Mouse (Mus musculus) limb, embryonic 15.5 days (tissue): ENCODE data around the gene Myom1. TPM values are rescaled to one million over a fixed set of nuclear protein-coding genes. Genes with fewer than 3 reads are reported as not detected.

Experiments used
- ATAC-seq: fragments of 200-750 bp; cut with Nextera tagmentation; 2 replicates; pipeline ENCODE4 v1.8.0; 2017; ENCODE audit warnings: low read depth, moderate TSS enrichment; ENCODE audit not compliant: insufficient number of reproducible peaks, low FRiP score, low TSS enrichment
- H3K27ac ChIP-seq: fragments of 300-500 bp; sonication (generic); 2 replicates; pipeline ENCODE4 v1.5.1; 2015; ENCODE audit warnings: moderate library complexity, mild to moderate bottlenecking, inconsistent platforms
- H3K27me3 ChIP-seq: fragments of 300-500 bp; sonication (generic); 2 replicates; pipeline ENCODE4 v1.6.1; 2015; ENCODE audit warnings: inconsistent platforms
- H3K36me3 ChIP-seq: fragments of 300-500 bp; sonication (generic); 2 replicates; pipeline ENCODE4 v1.6.1; 2015; ENCODE audit warnings: inconsistent platforms
- H3K4me1 ChIP-seq: fragments of 300-500 bp; sonication (generic); 2 replicates; pipeline ENCODE4 v1.6.1; 2015; ENCODE audit warnings: inconsistent platforms
- H3K4me2 ChIP-seq: fragments of 300-500 bp; sonication (generic); 2 replicates; pipeline ENCODE4 v1.6.1; 2015; ENCODE audit warnings: mild to moderate bottlenecking, inconsistent platforms
- H3K4me3 ChIP-seq: fragments of 300-500 bp; sonication (generic); 2 replicates; pipeline ENCODE4 v1.5.1; 2015; ENCODE audit warnings: mild to moderate bottlenecking, inconsistent platforms
- H3K9ac ChIP-seq: fragments of 300-500 bp; sonication (generic); 2 replicates; pipeline ENCODE4 v1.6.1; 2015; ENCODE audit warnings: inconsistent platforms
- H3K9me3 ChIP-seq: fragments of 300-500 bp; sonication (generic); 2 replicates; pipeline ENCODE4 v1.6.1; 2016; ENCODE audit warnings: inconsistent platforms
- WGBS: fragments of 180-500 bp; shearing (Covaris S2); methylation state at CpG from one replicate; pipeline ENCODE4 v1.1.7; 2015; 5-methylcytosine and 5-hydroxymethylcytosine counted together
- polyA plus RNA-seq: library from polyadenylated mRNA; unstranded; fragments of >200 nt; fragmentation: Nextera tagmentation; extraction: Ambion mirVana; gene quantifications from 2 replicates; pipeline ENCODE4 v1.2.1, GENCODE M21; 2015

Myom1 gene
- polyA plus RNA-seq, 1 experiment from 2014 or later = 18.3 TPM

DNA sequence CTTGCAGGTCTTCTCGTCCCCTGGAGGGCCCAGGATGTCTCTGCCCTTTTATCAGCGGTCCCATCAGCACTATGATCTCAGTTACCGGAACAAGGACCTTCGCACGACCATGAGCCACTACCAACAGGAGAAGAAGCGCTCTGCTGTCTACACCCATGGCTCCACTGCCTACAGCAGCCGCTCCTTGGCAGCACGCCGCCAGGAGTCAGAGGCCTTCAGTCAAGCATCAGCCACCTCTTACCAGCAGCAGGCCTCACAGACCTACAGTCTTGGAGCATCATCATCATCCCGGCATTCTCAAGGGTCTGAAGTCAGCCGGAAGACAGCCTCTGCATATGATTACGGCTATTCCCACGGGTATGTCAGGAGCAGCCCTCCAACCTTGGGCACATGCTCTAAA lies 20.4 kb downstream of the Myom1 start:
- no peaks in the 10 kb centered on the region for H3K36me3 ChIP-seq
- peaks cover 8% of the 10 kb centered on the region for H3K4me1 ChIP-seq
- no peaks in the 10 kb centered on the region for H3K9me3 ChIP-seq
- H3K27me3 ChIP-seq = no peaks in the 10 kb centered on the region
- no peak for ATAC-seq
- 90% methylated on average over 13 of the region's 13 CpGs for WGBS
- no peak overlapping the region for H3K27ac ChIP-seq
- no peak overlapping the region for H3K9ac ChIP-seq
- no peak overlapping the region for H3K4me2 ChIP-seq
- no peak overlapping the region for H3K4me3 ChIP-seq

DNA sequence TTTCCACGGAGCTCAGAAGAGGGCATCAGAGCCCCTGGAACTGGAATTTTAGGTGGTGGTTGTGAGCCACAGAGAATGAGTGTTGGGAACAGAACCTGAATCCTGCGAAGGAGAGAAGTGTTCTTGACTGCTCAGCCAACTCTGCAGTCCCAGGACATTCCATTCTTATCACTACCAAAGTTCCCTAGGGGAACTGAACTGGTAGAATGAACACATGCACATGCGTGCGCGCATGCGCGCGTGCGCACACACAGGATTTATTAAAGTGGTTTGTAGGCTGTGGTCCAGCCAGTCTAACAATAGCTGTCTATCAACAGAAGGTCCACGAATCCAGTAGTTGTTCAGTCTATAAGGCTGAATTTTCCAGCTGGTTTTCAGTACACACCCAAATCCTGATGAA lies 21.6 kb downstream of the Myom1 start:
- H3K9ac ChIP-seq = no peak overlapping the region
- no peaks in the 10 kb centered on the region for H3K27me3 ChIP-seq
- H3K27ac ChIP-seq = no peak overlapping the region
- WGBS = 90% methylated on average over 10 of the region's 10 CpGs
- H3K4me1 ChIP-seq = peaks cover 8% of the 10 kb centered on the region
- no peaks in the 10 kb centered on the region for H3K9me3 ChIP-seq
- H3K36me3 ChIP-seq = no peaks in the 10 kb centered on the region
- no peak overlapping the region for H3K4me3 ChIP-seq
- H3K4me2 ChIP-seq = no peak overlapping the region
- no peak for ATAC-seq

DNA sequence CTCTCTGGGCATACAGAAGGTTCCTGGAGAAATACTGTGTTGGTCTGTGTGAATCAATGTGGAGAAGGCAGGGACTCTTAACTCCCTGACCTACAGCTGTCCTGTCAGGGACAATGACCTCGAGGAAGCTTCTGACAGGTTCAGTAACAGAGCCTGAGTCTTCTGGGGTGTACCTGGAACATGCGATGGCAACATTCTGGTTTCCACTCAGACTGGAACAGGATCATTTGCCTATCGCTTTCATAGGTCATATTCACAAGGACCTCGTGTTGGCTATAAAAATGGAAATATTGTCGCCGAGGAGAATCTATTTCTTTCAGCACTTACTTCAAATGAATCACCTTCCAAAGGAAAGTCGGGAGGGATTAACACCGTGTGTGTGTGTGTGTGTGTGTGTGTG lies 23.5 kb downstream of the Myom1 start:
- H3K4me3 ChIP-seq = no peak overlapping the region
- H3K9me3 ChIP-seq = no peaks in the 10 kb centered on the region
- H3K27ac ChIP-seq = no peak overlapping the region
- H3K27me3 ChIP-seq = no peaks in the 10 kb centered on the region
- no peak overlapping the region for H3K4me2 ChIP-seq
- H3K4me1 ChIP-seq = peaks cover 3% of the 10 kb centered on the region
- H3K9ac ChIP-seq = no peak overlapping the region
- 76% methylated on average over 8 of the region's 8 CpGs for WGBS
- no peaks in the 10 kb centered on the region for H3K36me3 ChIP-seq
- ATAC-seq = no peak

DNA sequence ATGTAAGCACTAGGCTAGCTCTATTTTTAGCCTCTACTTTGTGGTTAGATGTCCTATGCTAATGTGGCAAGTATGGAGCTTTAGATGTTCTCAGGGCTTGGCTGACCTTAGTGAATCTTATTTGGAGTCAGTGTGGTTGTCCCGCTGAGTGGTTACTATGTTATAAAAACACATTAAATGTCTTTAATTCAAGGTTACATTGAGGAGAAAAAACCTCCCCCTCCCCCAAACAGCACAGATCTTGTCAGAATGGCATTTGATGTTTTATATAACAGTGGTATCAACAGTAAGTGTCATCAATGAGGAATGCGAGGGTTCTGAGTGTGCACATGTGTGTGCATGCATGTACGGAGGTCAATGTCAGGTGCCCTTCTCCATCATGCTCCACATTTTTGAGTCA lies 24.8 kb downstream of the Myom1 start:
- no peak overlapping the region for H3K4me2 ChIP-seq
- H3K9ac ChIP-seq = no peak overlapping the region
- no peak overlapping the region for H3K27ac ChIP-seq
- H3K4me3 ChIP-seq = no peak overlapping the region
- no peaks in the 10 kb centered on the region for H3K27me3 ChIP-seq
- 83% methylated on average over 3 of the region's 3 CpGs for WGBS
- H3K4me1 ChIP-seq = peaks cover 3% of the 10 kb centered on the region
- H3K9me3 ChIP-seq = no peaks in the 10 kb centered on the region
- no peak for ATAC-seq
- H3K36me3 ChIP-seq = no peaks in the 10 kb centered on the region

DNA sequence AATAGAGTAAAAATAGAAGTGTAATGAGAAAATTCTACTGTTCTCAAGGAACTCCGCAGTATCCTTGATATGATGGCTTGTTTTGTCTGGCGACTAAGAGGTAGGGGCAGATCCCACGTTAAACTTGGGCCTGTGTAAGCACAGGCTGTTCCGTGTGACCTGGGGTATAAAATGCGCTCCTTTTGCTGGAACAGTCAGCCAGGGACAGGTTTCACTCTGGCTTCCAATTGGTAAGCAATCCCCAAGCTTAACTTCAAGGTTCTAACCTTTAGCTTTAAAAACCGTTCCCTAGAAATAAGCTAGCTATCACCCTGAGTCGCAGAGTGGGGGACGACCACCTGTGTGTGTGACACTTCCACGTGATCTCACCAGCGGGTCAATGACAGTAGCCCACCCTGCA lies 30.3 kb downstream of the Myom1 start:
- 78% methylated on average over 10 of the region's 10 CpGs for WGBS
- Histone ChIP-seq H3K9me3 (no peaks in the 10 kb centered on the region), H3K4me3 (no peak overlapping the region), H3K9ac (no peak overlapping the region), H3K4me1 (no peaks in the 10 kb centered on the region), H3K36me3 (no peaks in the 10 kb centered on the region), H3K27me3 (no peaks in the 10 kb centered on the region), H3K4me2 (no peak overlapping the region), H3K27ac (no peak overlapping the region)
- no peak for ATAC-seq

DNA sequence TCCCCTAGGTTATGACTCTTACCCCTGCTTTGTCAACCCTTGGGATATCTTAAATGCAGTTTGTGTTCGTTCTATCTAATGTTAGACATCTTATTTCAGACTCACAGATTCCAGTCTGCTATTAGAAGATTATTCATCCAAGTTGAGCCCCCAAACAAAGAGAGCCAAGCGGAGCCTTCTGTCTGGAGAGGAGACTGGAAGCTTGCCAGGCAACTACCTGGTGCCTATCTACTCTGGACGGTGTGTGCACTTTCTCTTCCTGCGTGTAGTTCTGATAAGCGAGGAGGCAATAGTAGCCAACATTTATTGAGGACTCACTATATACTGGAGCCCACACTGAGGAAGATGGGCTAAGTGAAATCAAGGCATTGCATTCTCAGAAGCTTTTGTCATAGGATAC lies 32.0 kb downstream of the Myom1 start:
- Histone ChIP-seq H3K4me3 (no peak overlapping the region), H3K27ac (no peak overlapping the region), H3K4me2 (no peak overlapping the region), H3K9ac (no peak overlapping the region), H3K27me3 (no peaks in the 10 kb centered on the region), H3K4me1 (no peaks in the 10 kb centered on the region), H3K9me3 (no peaks in the 10 kb centered on the region), H3K36me3 (no peaks in the 10 kb centered on the region)
- no peak for ATAC-seq
- 77% methylated on average over 5 of the region's 5 CpGs for whole genome bisulfite sequencing

DNA sequence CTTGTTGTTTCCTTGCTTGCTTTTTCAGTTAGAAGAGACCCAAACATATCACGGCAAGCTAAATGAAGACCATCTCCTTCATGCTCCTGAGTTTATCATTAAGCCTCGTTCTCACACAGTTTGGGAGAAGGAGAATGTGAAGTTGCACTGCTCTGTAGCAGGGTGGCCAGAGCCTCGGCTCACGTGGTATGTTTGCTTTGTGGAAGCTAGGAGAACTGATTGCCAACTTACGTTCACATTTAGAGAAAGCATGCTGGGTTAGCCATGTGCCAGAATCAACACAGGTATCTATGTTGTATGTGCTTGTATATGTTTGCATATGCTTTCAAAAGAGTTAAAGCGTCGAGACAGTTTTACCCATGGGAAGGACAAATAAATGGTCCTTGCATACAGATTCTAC lies 34.8 kb downstream of the Myom1 start:
- WGBS = 79% methylated on average over 7 of the region's 7 CpGs

DNA sequence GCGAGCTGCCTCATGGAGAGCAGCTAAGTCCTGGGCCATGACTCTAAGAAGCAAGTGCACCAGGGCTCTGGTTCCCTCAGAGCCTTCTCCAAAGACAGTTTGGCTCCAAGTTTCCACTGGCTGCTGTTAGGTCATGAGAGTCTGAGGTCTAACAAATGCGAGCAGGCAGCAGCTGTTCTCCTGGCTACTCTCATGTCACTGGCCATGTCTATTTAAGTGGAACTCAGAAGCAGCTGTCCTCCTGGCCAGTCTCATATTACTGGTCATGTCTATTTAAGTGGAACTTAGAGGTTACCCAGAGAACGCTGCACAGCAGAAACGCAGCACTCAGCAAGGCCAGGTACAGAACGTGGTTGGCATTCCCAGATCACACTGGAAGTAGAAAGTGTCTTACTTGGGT lies 36.4 kb downstream of the Myom1 start:
- WGBS = 55% methylated on average over 5 of the region's 5 CpGs
- peak overlapping the region; percentile 7; the same call in 1 of the 2 replicates for H3K27ac ChIP-seq
- H3K9ac ChIP-seq = no peak overlapping the region
- no peak overlapping the region for H3K4me3 ChIP-seq
- H3K4me1 ChIP-seq = peaks cover 15% of the 10 kb centered on the region
- no peak overlapping the region for H3K4me2 ChIP-seq
- no peaks in the 10 kb centered on the region for H3K27me3 ChIP-seq
- peak; percentile 63; the same call in 1 of the 2 replicates for ATAC-seq
- no peaks in the 10 kb centered on the region for H3K9me3 ChIP-seq
- H3K36me3 ChIP-seq = no peaks in the 10 kb centered on the region

More for the DNA sequence above, 34.8 kb downstream of the Myom1 start:
- Histone ChIP-seq H3K4me2 (no peak overlapping the region), H3K4me3 (no peak overlapping the region), H3K9ac (no peak overlapping the region), H3K27ac (no peak overlapping the region), H3K27me3 (no peaks in the 10 kb centered on the region), H3K36me3 (no peaks in the 10 kb centered on the region), H3K9me3 (no peaks in the 10 kb centered on the region), H3K4me1 (peaks cover 15% of the 10 kb centered on the region)
- no peak for ATAC-seq

DNA sequence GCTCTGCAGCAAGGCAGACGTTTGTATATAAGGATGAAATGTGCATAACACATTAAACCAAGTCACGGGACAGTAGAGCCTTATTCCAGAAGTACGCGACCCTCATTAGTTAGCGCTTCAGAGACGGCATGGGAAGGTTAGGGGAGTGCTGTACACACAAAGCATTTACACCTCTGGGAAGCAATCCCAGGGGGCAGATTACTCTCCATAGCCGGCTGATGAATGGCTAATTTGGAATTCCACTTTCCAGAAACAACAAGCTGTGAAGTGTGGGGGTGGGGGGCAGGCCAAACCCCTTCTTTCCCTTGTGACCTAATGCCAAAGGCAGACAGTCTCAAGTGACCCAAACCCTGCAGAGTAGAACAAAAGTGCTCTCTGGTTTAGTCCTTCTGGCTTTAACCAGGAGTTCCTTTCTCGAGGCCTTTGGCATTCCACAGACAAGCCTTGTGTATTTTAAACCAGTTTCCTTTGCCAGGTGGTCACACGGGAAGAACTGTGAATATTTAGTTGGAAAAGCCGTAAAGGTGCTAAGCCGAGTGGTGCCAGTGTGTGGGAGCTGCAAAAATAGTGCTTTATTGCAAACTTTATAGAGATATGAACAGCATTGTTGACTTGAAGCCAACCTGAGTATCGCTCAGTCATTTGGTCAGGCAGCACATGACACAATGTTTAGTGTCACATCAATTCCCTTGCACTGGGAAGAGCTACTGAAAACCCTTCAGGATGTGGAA lies 37.6 kb downstream of the Myom1 start:
- H3K4me2 ChIP-seq = no peak overlapping the region
- no peaks in the 10 kb centered on the region for H3K9me3 ChIP-seq
- peak overlapping the region; percentile 54 for H3K27ac ChIP-seq
- H3K4me3 ChIP-seq = no peak overlapping the region
- no peak for ATAC-seq
- peaks cover 15% of the 10 kb centered on the region for H3K4me1 ChIP-seq
- no peak overlapping the region for H3K9ac ChIP-seq
- 18% methylated on average over 12 of the region's 12 CpGs for WGBS
- no peaks in the 10 kb centered on the region for H3K27me3 ChIP-seq
- no peaks in the 10 kb centered on the region for H3K36me3 ChIP-seq

DNA sequence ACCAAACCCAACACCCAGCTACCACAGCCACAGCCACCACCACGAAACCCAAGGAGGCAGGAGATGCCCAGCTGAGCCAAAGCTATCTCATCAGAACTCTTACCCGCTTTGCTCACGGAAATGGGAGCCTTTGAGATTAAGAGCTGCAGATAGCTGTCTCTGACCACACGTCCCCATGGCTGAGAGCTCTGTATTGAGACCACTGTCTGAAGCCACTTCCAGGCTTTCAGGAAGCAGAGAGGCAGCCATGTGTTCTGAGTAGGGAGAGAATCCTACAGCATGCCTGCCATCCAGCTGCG lies 38.1 kb downstream of the Myom1 start:
- no peaks in the 10 kb centered on the region for H3K27me3 ChIP-seq
- peaks cover 15% of the 10 kb centered on the region for H3K4me1 ChIP-seq
- H3K27ac ChIP-seq = peak overlapping the region; percentile 54
- WGBS = 67% methylated on average over 5 of the region's 5 CpGs
- ATAC-seq = no peak
- no peaks in the 10 kb centered on the region for H3K36me3 ChIP-seq
- no peaks in the 10 kb centered on the region for H3K9me3 ChIP-seq
- no peak overlapping the region for H3K9ac ChIP-seq
- no peak overlapping the region for H3K4me2 ChIP-seq
- H3K4me3 ChIP-seq = no peak overlapping the region

DNA sequence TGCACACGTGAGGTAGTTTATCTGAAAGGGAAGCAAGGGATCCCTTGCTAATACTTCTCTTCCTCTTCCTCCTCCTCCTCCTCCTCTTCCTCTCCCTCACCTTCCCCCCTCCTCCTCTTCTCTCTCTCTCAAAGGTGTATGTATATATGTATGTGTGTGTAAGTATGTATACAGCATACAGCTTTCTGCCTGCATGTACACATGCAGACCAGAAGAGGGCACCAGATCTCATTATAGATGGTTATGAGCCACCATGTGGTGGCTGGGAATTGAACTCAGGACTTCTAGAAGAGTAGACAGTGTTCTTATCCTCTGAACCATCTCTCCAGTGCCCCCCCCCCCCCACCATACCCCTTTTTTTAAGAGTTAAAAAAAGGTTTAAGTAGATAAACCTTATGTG lies 40.2 kb downstream of the Myom1 start:
- Histone ChIP-seq H3K4me1 (peaks cover 15% of the 10 kb centered on the region), H3K4me2 (no peak overlapping the region), H3K9ac (no peak overlapping the region), H3K27me3 (no peaks in the 10 kb centered on the region), H3K27ac (no peak overlapping the region), H3K36me3 (no peaks in the 10 kb centered on the region), H3K9me3 (no peaks in the 10 kb centered on the region), H3K4me3 (no peak overlapping the region)
- ATAC-seq = no peak
- 71% methylated on average over 1 of the region's 1 CpGs for WGBS

DNA sequence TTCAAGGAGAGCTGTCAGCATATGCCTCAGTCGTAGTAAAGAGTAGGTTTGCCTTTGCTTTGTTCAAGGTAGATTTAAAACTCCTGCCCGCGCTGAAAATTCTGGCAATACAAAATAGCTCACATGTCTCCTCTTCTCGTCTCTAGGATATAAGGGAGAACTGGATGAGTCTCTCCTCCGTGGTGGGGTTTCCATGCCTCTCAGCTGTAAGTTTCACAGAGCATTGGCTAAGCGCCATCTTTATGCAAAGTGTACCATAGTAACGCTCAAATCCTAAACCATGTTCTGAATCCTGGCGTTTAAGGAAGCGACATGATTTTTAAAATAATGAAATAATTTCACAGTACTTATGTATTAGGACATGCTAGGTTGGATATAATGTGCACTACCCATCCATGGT lies 43.2 kb downstream of the Myom1 start:
- H3K4me3 ChIP-seq = no peak overlapping the region
- no peak overlapping the region for H3K9ac ChIP-seq
- ATAC-seq = no peak
- no peaks in the 10 kb centered on the region for H3K36me3 ChIP-seq
- no peak overlapping the region for H3K4me2 ChIP-seq
- H3K9me3 ChIP-seq = no peaks in the 10 kb centered on the region
- WGBS = 72% methylated on average over 9 of the region's 9 CpGs
- H3K27ac ChIP-seq = no peak overlapping the region
- H3K27me3 ChIP-seq = no peaks in the 10 kb centered on the region
- H3K4me1 ChIP-seq = 0 out of 2 replicates have a peak, but pooled peaks cover 4% of the 10 kb centered on the region

DNA sequence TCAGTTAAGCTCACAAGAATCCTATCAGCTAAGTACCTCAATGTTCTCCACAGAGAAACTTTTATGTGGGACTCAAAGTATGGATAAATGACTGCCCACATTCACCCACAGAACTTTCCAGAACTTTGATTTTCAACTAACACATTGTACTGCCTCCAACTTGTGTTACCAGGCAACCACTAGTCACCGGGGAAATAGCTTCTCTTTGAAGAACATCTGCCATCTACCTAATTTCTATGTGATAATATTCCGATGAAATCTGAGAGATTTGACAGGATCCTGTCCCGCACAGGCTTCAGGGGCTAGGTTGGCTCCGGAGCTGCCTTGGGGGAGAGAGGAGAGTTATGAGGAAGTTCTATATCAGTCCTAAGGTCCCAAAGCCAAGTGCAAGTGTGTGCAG lies 44.4 kb downstream of the Myom1 start:
- Histone ChIP-seq H3K27ac (no peak overlapping the region), H3K4me1 (no peaks in the 10 kb centered on the region), H3K27me3 (no peaks in the 10 kb centered on the region), H3K4me2 (no peak overlapping the region), H3K36me3 (no peaks in the 10 kb centered on the region), H3K9ac (no peak overlapping the region), H3K9me3 (no peaks in the 10 kb centered on the region), H3K4me3 (no peak overlapping the region)
- no peak for ATAC-seq
- WGBS = 82% methylated on average over 4 of the region's 4 CpGs
